Mouse (Mus musculus) ES-Bruce4 (cell line): ENCODE measurements at regions not wholly inside any gene's neighbourhood (a gene's known extent, or its start where the extent isn't known, plus 50 kb on each side); places are given as distances from the start of the nearest gene placed in this dataset.

Experiments
- CTCF ChIP-seq: IDR thresholded peaks from one replicate; pipeline ENCODE4 v1.8.1; 2011; ENCODE audit warnings: low read depth, low read length
- EP300 ChIP-seq: IDR thresholded peaks from 2 replicates; pipeline ENCODE4 v1.6.1; 2011; ENCODE audit warnings: low read depth, low read length; ENCODE audit not compliant: insufficient read depth
- POLR2A ChIP-seq: IDR thresholded peaks from one replicate; pipeline ENCODE4 v1.8.1; 2011; ENCODE audit warnings: low read length; ENCODE audit not compliant: insufficient read depth

DNA sequence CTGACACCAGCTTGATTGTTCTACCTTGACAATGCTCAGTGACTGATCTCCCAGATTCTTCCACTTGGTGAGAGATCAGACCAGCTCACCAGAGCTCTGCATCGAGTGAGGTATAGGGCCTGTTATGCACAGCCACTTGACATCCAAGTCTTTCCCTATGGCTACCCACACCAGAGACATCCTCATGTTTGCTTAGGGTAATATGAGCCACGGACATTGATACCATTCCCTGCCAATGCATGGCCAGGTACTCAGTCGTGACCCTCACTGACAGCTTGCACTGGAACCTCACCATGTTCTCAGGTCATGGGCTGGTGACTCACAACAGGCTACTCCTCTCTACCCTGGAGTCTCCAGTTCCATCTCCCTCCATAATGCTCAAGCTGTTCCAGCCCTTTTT is 290.4 kb upstream of the Robo2 start:
- TF ChIP-seq CTCF: no peak
- no peak for TF ChIP-seq EP300
- no peak for TF ChIP-seq POLR2A
